Mouse (Mus musculus) 416B (cell line): ENCODE data around the gene Tnmd.

Experiments
- DNase-seq: peaks from one replicate; pipeline ENCODE4 v3.0.0; 2011; ENCODE audit warnings: low read depth

Gene Tnmd

GRCm38 (mm10) chrX:133850680-133851079 lies at the start of gene Tnmd:
TSS of gene Tnmd (plus strand) at chrX:133850980.
- DNase-seq = no peak

GRCm38 (mm10) chrX:133853637-133854036 lies 2.9 kb downstream of the Tnmd start:
- no peak for DNase-seq

- DNase-seq = peak; percentile 77
These were observed 19.0 kb downstream of the Tnmd start for GRCm38 (mm10) chrX:133869743-133870142.

- DNase-seq = peak; percentile 13
These were observed 36.5 kb downstream of the Tnmd start for GRCm38 (mm10) chrX:133887308-133887707.

GRCm38 (mm10) chrX:133888111-133888510 lies 37.3 kb downstream of the Tnmd start:
- no peak for DNase-seq

GRCm38 (mm10) chrX:133898014-133898542 lies 47.3 kb downstream of the Tnmd start, which contains the start of gene Tspan6:
TSS of gene Tspan6 (minus strand) at chrX:133898429.
- DNase-seq = no peak

GRCm38 (mm10) chrX:133908261-133908660 lies 57.5 kb downstream of the Tnmd start, which contains the start of gene Srpx2:
TSS of gene Srpx2 (plus strand) at chrX:133908426.
- DNase-seq = no peak

- no peak for DNase-seq
These were observed 60.8 kb downstream of the Tnmd start for GRCm38 (mm10) chrX:133911397-133912103.

GRCm38 (mm10) chrX:133913006-133913405 lies 62.2 kb downstream of the Tnmd start:
- no peak for DNase-seq

GRCm38 (mm10) chrX:133914219-133914618 lies 63.4 kb downstream of the Tnmd start:
- DNase-seq = no peak
